Mouse (Mus musculus): ENCODE data around the gene Slc44a2. TPM values are rescaled to one million over a fixed set of nuclear protein-coding genes. Genes with fewer than 3 reads are reported as not detected.

The Slc44a2 gene
- polyA plus RNA-seq, 1 experiment from 2014 or later = 86.0 TPM

GRCm38 (mm10) chr9:21337652-21338051, 17.2 kb downstream of the Slc44a2 start:
- no peak overlapping the region for H3K4me2 ChIP-seq (ENCODE audit: low read depth, low read length)
- H3K4me1 ChIP-seq (ENCODE audit: control insufficient read depth, insufficient read depth, low read length) = no peaks in the 10 kb centered on the region
- ATAC-seq (replicated peaks; ENCODE audit: insufficient number of reproducible peaks, low FRiP score, low TSS enrichment, low read depth) = peak; percentile 50
- no peaks in the 10 kb centered on the region for H3K27me3 ChIP-seq (ENCODE audit: control insufficient read depth, insufficient read depth, low read length)
- peak overlapping the region; percentile 41; the same call in 1 of the 2 replicates for H3K27ac ChIP-seq (replicated peaks; ENCODE audit: low read depth, low read length)
- WGBS = 18% methylated on average over 20 of the region's 20 CpGs
- peak; percentile 37 for DNase-seq (ENCODE audit: low spot score)
- H3K9me3 ChIP-seq (replicated peaks; ENCODE audit: control insufficient read depth, low read length) = no peaks in the 10 kb centered on the region
- H3K4me3 ChIP-seq (ENCODE audit: low read depth, low read length) = peak overlapping the region; percentile 18
- no peaks in the 10 kb centered on the region; the same call in 1 of the 2 replicates for H3K36me3 ChIP-seq (replicated peaks; ENCODE audit: control insufficient read depth, insufficient read depth, low read depth, low read length)
- peak overlapping the region; percentile 37 for H3K9ac ChIP-seq (replicated peaks; ENCODE audit: low read length)

GRCm38 (mm10) chr9:21340411-21340810, 19.9 kb downstream of the Slc44a2 start:
- no peaks in the 10 kb centered on the region; the same call in 1 of the 2 replicates for H3K36me3 ChIP-seq (replicated peaks; ENCODE audit: control insufficient read depth, insufficient read depth, low read depth, low read length)
- DNase-seq (ENCODE audit: low spot score) = no peak

GRCm38 (mm10) chr9:21346627-21347365, 26.3 kb downstream of the Slc44a2 start:
- Histone ChIP-seq H3K27me3 (ENCODE audit: control insufficient read depth, insufficient read depth, low read length) (no peaks in the 10 kb centered on the region), H3K9me3 (replicated peaks; ENCODE audit: control insufficient read depth, low read length) (no peaks in the 10 kb centered on the region), H3K4me2 (ENCODE audit: low read depth, low read length) (no peak overlapping the region), H3K36me3 (replicated peaks; ENCODE audit: control insufficient read depth, insufficient read depth, low read depth, low read length) (no peaks in the 10 kb centered on the region; the same call in 1 of the 2 replicates), H3K27ac (replicated peaks; ENCODE audit: low read depth, low read length) (no peak overlapping the region), H3K9ac (replicated peaks; ENCODE audit: low read length) (no peak overlapping the region), H3K4me3 (ENCODE audit: low read depth, low read length) (no peak overlapping the region), H3K4me1 (ENCODE audit: control insufficient read depth, insufficient read depth, low read length) (no peaks in the 10 kb centered on the region)
- ATAC-seq (replicated peaks; ENCODE audit: insufficient number of reproducible peaks, low FRiP score, low TSS enrichment, low read depth) = no peak
- no peak for DNase-seq (ENCODE audit: low spot score)
- 72% methylated on average over 16 of the region's 16 CpGs for WGBS

More at GRCm38 (mm10) chr9:21340411-21340810, 19.9 kb downstream of the Slc44a2 start:
- Histone ChIP-seq H3K9ac (replicated peaks; ENCODE audit: low read length) (no peak overlapping the region), H3K4me3 (ENCODE audit: low read depth, low read length) (no peak overlapping the region), H3K4me1 (ENCODE audit: control insufficient read depth, insufficient read depth, low read length) (no peaks in the 10 kb centered on the region), H3K27ac (replicated peaks; ENCODE audit: low read depth, low read length) (no peak overlapping the region), H3K9me3 (replicated peaks; ENCODE audit: control insufficient read depth, low read length) (no peaks in the 10 kb centered on the region), H3K4me2 (ENCODE audit: low read depth, low read length) (no peak overlapping the region), H3K27me3 (ENCODE audit: control insufficient read depth, insufficient read depth, low read length) (no peaks in the 10 kb centered on the region)
- ATAC-seq (replicated peaks; ENCODE audit: insufficient number of reproducible peaks, low FRiP score, low TSS enrichment, low read depth) = no peak
- WGBS = 92% methylated on average over 4 of the region's 4 CpGs

GRCm38 (mm10) chr9:21348152-21348551, 27.7 kb downstream of the Slc44a2 start:
- WGBS = 71% methylated on average over 3 of the region's 3 CpGs

GRCm38 (mm10) chr9:21351178-21351577, 30.7 kb downstream of the Slc44a2 start:
- Histone ChIP-seq H3K4me2 (ENCODE audit: low read depth, low read length) (no peak overlapping the region), H3K27me3 (ENCODE audit: control insufficient read depth, insufficient read depth, low read length) (no peaks in the 10 kb centered on the region), H3K27ac (replicated peaks; ENCODE audit: low read depth, low read length) (no peak overlapping the region), H3K4me3 (ENCODE audit: low read depth, low read length) (no peak overlapping the region), H3K4me1 (ENCODE audit: control insufficient read depth, insufficient read depth, low read length) (peaks cover 7% of the 10 kb centered on the region; the same call in 1 of the 2 replicates), H3K9me3 (replicated peaks; ENCODE audit: control insufficient read depth, low read length) (no peaks in the 10 kb centered on the region), H3K9ac (replicated peaks; ENCODE audit: low read length) (no peak overlapping the region), H3K36me3 (replicated peaks; ENCODE audit: control insufficient read depth, insufficient read depth, low read depth, low read length) (no peaks in the 10 kb centered on the region; the same call in 1 of the 2 replicates)
- WGBS = 92% methylated on average over 7 of the region's 7 CpGs
- no peak for DNase-seq (ENCODE audit: low spot score)
- ATAC-seq (replicated peaks; ENCODE audit: insufficient number of reproducible peaks, low FRiP score, low TSS enrichment, low read depth) = no peak

More at GRCm38 (mm10) chr9:21348152-21348551, 27.7 kb downstream of the Slc44a2 start:
- H3K27me3 ChIP-seq (ENCODE audit: control insufficient read depth, insufficient read depth, low read length) = no peaks in the 10 kb centered on the region
- no peaks in the 10 kb centered on the region; the same call in 1 of the 2 replicates for H3K36me3 ChIP-seq (replicated peaks; ENCODE audit: control insufficient read depth, insufficient read depth, low read depth, low read length)
- ATAC-seq (replicated peaks; ENCODE audit: insufficient number of reproducible peaks, low FRiP score, low TSS enrichment, low read depth) = no peak
- no peak overlapping the region for H3K9ac ChIP-seq (replicated peaks; ENCODE audit: low read length)
- H3K4me2 ChIP-seq (ENCODE audit: low read depth, low read length) = no peak overlapping the region
- no peak overlapping the region for H3K27ac ChIP-seq (replicated peaks; ENCODE audit: low read depth, low read length)
- H3K4me1 ChIP-seq (ENCODE audit: control insufficient read depth, insufficient read depth, low read length) = peaks cover 6% of the 10 kb centered on the region; the same call in 1 of the 2 replicates
- DNase-seq (ENCODE audit: low spot score) = no peak
- H3K4me3 ChIP-seq (ENCODE audit: low read depth, low read length) = no peak overlapping the region
- no peaks in the 10 kb centered on the region for H3K9me3 ChIP-seq (replicated peaks; ENCODE audit: control insufficient read depth, low read length)

GRCm38 (mm10) chr9:21351702-21352377, 31.3 kb downstream of the Slc44a2 start:
- DNase-seq (ENCODE audit: low spot score) = no peak
- no peak overlapping the region for H3K4me3 ChIP-seq (ENCODE audit: low read depth, low read length)
- 93% methylated on average over 4 of the region's 4 CpGs for WGBS
- no peak overlapping the region for H3K27ac ChIP-seq (replicated peaks; ENCODE audit: low read depth, low read length)
- no peaks in the 10 kb centered on the region; the same call in 1 of the 2 replicates for H3K36me3 ChIP-seq (replicated peaks; ENCODE audit: control insufficient read depth, insufficient read depth, low read depth, low read length)
- no peak overlapping the region for H3K4me2 ChIP-seq (ENCODE audit: low read depth, low read length)
- H3K27me3 ChIP-seq (ENCODE audit: control insufficient read depth, insufficient read depth, low read length) = no peaks in the 10 kb centered on the region
- peaks cover 7% of the 10 kb centered on the region; the same call in 1 of the 2 replicates for H3K4me1 ChIP-seq (ENCODE audit: control insufficient read depth, insufficient read depth, low read length)
- H3K9me3 ChIP-seq (replicated peaks; ENCODE audit: control insufficient read depth, low read length) = no peaks in the 10 kb centered on the region
- no peak overlapping the region for H3K9ac ChIP-seq (replicated peaks; ENCODE audit: low read length)
- no peak for ATAC-seq (replicated peaks; ENCODE audit: insufficient number of reproducible peaks, low FRiP score, low TSS enrichment, low read depth)

- no peak for DNase-seq (ENCODE audit: low spot score)
- Histone ChIP-seq H3K4me2 (ENCODE audit: low read depth, low read length) (no peak overlapping the region), H3K9me3 (replicated peaks; ENCODE audit: control insufficient read depth, low read length) (no peaks in the 10 kb centered on the region), H3K4me3 (ENCODE audit: low read depth, low read length) (no peak overlapping the region), H3K27me3 (ENCODE audit: control insufficient read depth, insufficient read depth, low read length) (no peaks in the 10 kb centered on the region), H3K4me1 (ENCODE audit: control insufficient read depth, insufficient read depth, low read length) (peaks cover 7% of the 10 kb centered on the region; the same call in 1 of the 2 replicates), H3K36me3 (replicated peaks; ENCODE audit: control insufficient read depth, insufficient read depth, low read depth, low read length) (no peaks in the 10 kb centered on the region; the same call in 1 of the 2 replicates), H3K27ac (replicated peaks; ENCODE audit: low read depth, low read length) (peak overlapping the region; percentile 25), H3K9ac (replicated peaks; ENCODE audit: low read length) (peak overlapping the region; percentile 32)
- 25% methylated on average over 20 of the region's 20 CpGs for WGBS
- ATAC-seq (replicated peaks; ENCODE audit: insufficient number of reproducible peaks, low FRiP score, low TSS enrichment, low read depth) = 0 out of 2 replicates have a peak, but pooled peaks have one; percentile 35
Observed at GRCm38 (mm10) chr9:21352463-21353372, 32.2 kb downstream of the Slc44a2 start.

Data from embryonic facial prominence, embryonic 11.5 days (tissue).